Mouse (Mus musculus): ENCODE results near the gene Klk15. TPM values are rescaled to one million over a fixed set of nuclear protein-coding genes. Genes with fewer than 3 reads are reported as not detected.

The Klk15 gene
- not detected in 2 replicates for polyA plus RNA-seq (2014; fragmentation: Nextera tagmentation; extraction: Ambion mirVana)

GRCm38 (mm10) chr7:43933440-43933839 is at the start of gene Klk15:
Klk15 (plus strand) TSS chr7:43933740.
- H3K36me3 ChIP-seq (ENCODE audit: control insufficient read depth, insufficient read depth, low read length) = no peaks in the 10 kb centered on the region
- no peak within 1 kb of the TSS for H3K9ac ChIP-seq (ENCODE audit: low read length)
- H3K27me3 ChIP-seq (ENCODE audit: control insufficient read depth, insufficient read depth, low read length) = no peaks in the 10 kb centered on the region
- DNase-seq (ENCODE audit: low spot score) (no peak), ATAC-seq (ENCODE audit: insufficient read depth, low FRiP score, low TSS enrichment) (no peak)
- H3K27ac ChIP-seq (ENCODE audit: low read depth, low read length) = no peak within 1 kb of the TSS
- H3K4me1 ChIP-seq (ENCODE audit: control insufficient read depth, insufficient read depth, low read length) = no peaks in the 10 kb centered on the region
- no peak within 1 kb of the TSS for H3K4me2 ChIP-seq (ENCODE audit: low read depth)
- H3K9me3 ChIP-seq (ENCODE audit: control insufficient read depth, low read length) = no peaks in the 10 kb centered on the region; the same call in 1 of the 2 replicates
- no peak within 1 kb of the TSS for H3K4me3 ChIP-seq (ENCODE audit: low read depth, low read length)
- WGBS = 90% methylated on average over 3 of the region's 3 CpGs

DNA sequence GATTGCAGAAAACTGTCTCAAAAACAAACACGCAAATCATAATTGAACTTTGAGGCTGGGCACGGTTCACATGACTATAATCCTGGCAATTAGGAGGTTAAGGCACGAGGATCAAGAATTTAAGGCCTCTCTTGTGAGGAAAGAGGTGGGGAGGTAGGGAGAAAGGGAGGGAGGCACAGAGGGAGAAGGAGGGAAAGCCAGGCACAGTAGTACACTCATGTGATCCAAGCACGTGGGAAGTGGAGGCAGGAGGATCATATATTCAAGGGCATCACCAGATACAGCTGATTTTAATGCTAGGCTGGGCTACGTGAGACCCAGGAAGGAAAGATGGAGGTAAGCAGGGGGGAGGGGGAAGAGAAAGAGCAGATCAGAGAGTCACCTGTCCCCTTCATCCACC is 42.2 kb upstream of the Klk15 start:
- Histone ChIP-seq H3K4me2 (ENCODE audit: low read depth) (no peak overlapping the region), H3K9me3 (ENCODE audit: control insufficient read depth, low read length) (no peaks in the 10 kb centered on the region), H3K9ac (ENCODE audit: low read length) (no peak overlapping the region), H3K4me3 (ENCODE audit: low read depth, low read length) (no peak overlapping the region), H3K4me1 (ENCODE audit: control insufficient read depth, insufficient read depth, low read length) (no peaks in the 10 kb centered on the region), H3K27me3 (ENCODE audit: control insufficient read depth, insufficient read depth, low read length) (no peaks in the 10 kb centered on the region), H3K27ac (ENCODE audit: low read depth, low read length) (no peak overlapping the region), H3K36me3 (ENCODE audit: control insufficient read depth, insufficient read depth, low read length) (no peaks in the 10 kb centered on the region)
- DNase-seq (ENCODE audit: low spot score) = no peak
- ATAC-seq (ENCODE audit: insufficient read depth, low FRiP score, low TSS enrichment) = no peak
- WGBS = 70% methylated on average over 5 of the region's 5 CpGs

GRCm38 (mm10) chr7:43891788-43892187 is 41.8 kb upstream of the Klk15 start:
- DNase-seq (ENCODE audit: low spot score) (no peak), ATAC-seq (ENCODE audit: insufficient read depth, low FRiP score, low TSS enrichment) (no peak)
- Histone ChIP-seq H3K4me2 (ENCODE audit: low read depth) (no peak overlapping the region), H3K27ac (ENCODE audit: low read depth, low read length) (no peak overlapping the region), H3K9me3 (ENCODE audit: control insufficient read depth, low read length) (no peaks in the 10 kb centered on the region), H3K4me1 (ENCODE audit: control insufficient read depth, insufficient read depth, low read length) (no peaks in the 10 kb centered on the region), H3K9ac (ENCODE audit: low read length) (no peak overlapping the region), H3K36me3 (ENCODE audit: control insufficient read depth, insufficient read depth, low read length) (no peaks in the 10 kb centered on the region), H3K27me3 (ENCODE audit: control insufficient read depth, insufficient read depth, low read length) (no peaks in the 10 kb centered on the region), H3K4me3 (ENCODE audit: low read depth, low read length) (no peak overlapping the region)
- 76% methylated on average over 3 of the region's 3 CpGs for WGBS

DNA sequence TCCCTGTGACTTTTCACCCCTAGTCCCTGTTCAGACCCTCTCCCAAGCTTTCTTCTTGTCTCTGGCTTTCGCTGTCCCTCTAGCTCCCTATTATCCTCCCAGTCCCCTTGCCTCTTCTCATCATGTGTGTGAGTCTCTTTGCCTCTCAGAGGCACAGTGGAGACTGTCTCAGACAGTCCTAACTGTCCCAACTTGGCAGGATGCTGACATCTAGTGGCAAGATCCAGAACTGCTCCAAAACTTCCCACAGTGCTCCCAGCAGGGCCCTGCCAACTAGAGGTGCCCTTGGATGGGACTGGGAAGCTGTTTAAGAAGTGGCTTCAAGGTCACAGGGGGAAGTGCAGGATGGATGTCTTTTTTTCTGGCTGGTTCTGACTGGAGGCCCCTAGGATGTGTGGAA is 38.7 kb upstream of the Klk15 start:
- peak; percentile 83 for ATAC-seq (ENCODE audit: insufficient read depth, low FRiP score, low TSS enrichment)
- WGBS = 12% methylated on average over 1 of the region's 1 CpGs

DNA sequence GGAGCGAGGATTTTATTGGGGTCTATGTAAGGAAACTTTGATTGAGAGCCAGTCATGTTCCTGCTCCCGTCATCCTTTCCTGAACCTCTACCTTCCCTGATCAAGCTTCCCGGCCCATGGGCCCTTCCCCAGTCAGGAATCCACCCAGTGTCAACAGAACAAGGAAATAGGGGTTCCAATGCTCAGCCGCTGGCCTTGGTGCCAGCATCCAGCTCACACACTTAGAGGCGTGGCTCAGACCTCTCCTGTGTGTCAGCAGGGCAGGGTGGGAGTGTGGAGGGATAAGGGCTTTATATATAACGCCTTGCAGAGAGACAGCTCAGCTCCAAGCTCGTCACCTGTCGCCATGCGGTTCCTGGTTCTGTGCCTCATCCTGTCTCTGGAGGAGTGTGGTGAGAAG is 18.7 kb upstream of the Klk15 start:
- WGBS = 71% methylated on average over 7 of the region's 9 CpGs
- no peak overlapping the region for H3K4me3 ChIP-seq (ENCODE audit: low read depth, low read length)
- no peaks in the 10 kb centered on the region for H3K27me3 ChIP-seq (ENCODE audit: control insufficient read depth, insufficient read depth, low read length)
- DNase-seq (ENCODE audit: low spot score) = no peak
- H3K36me3 ChIP-seq (ENCODE audit: control insufficient read depth, insufficient read depth, low read length) = no peaks in the 10 kb centered on the region
- H3K9ac ChIP-seq (ENCODE audit: low read length) = no peak overlapping the region
- H3K4me1 ChIP-seq (ENCODE audit: control insufficient read depth, insufficient read depth, low read length) = no peaks in the 10 kb centered on the region
- no peaks in the 10 kb centered on the region for H3K9me3 ChIP-seq (ENCODE audit: control insufficient read depth, low read length)
- ATAC-seq (ENCODE audit: insufficient read depth, low FRiP score, low TSS enrichment) = no peak
- H3K27ac ChIP-seq (ENCODE audit: low read depth, low read length) = no peak overlapping the region
- H3K4me2 ChIP-seq (ENCODE audit: low read depth) = no peak overlapping the region

More for the DNA sequence above, 38.7 kb upstream of the Klk15 start:
- no peaks in the 10 kb centered on the region for H3K9me3 ChIP-seq (ENCODE audit: control insufficient read depth, low read length)
- H3K27me3 ChIP-seq (ENCODE audit: control insufficient read depth, insufficient read depth, low read length) = no peaks in the 10 kb centered on the region
- no peak overlapping the region for H3K4me3 ChIP-seq (ENCODE audit: low read depth, low read length)
- H3K4me2 ChIP-seq (ENCODE audit: low read depth) = no peak overlapping the region
- H3K4me1 ChIP-seq (ENCODE audit: control insufficient read depth, insufficient read depth, low read length) = no peaks in the 10 kb centered on the region
- DNase-seq (ENCODE audit: low spot score) = peak; percentile 88
- H3K27ac ChIP-seq (ENCODE audit: low read depth, low read length) = no peak overlapping the region
- H3K36me3 ChIP-seq (ENCODE audit: control insufficient read depth, insufficient read depth, low read length) = no peaks in the 10 kb centered on the region
- no peak overlapping the region for H3K9ac ChIP-seq (ENCODE audit: low read length)

DNA sequence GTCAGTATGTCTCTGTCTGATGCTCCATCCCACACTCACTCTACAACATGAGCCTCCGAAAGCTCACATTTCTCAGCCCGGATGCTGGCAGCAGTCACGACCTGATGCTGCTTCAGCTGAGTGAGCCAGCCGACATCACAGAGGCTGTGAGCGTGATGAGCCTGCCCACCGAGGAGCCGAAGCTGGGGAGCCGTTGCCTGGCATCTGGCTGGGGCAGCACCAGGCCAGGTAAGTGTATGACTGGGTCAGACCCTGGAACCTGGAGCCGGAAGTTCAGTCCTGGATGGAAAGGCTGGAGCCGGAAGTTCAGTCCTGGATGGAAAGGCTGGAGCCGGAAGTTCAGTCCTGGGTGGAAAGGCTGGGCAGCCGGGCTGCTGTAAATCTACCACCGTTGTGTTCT is 15.1 kb upstream of the Klk15 start:
- WGBS = 86% methylated on average over 13 of the region's 13 CpGs
- H3K36me3 ChIP-seq (ENCODE audit: control insufficient read depth, insufficient read depth, low read length) = no peaks in the 10 kb centered on the region
- H3K4me1 ChIP-seq (ENCODE audit: control insufficient read depth, insufficient read depth, low read length) = no peaks in the 10 kb centered on the region
- no peak for DNase-seq (ENCODE audit: low spot score)
- no peaks in the 10 kb centered on the region for H3K9me3 ChIP-seq (ENCODE audit: control insufficient read depth, low read length)
- ATAC-seq (ENCODE audit: insufficient read depth, low FRiP score, low TSS enrichment) = no peak
- H3K4me2 ChIP-seq (ENCODE audit: low read depth) = no peak overlapping the region
- no peak overlapping the region for H3K4me3 ChIP-seq (ENCODE audit: low read depth, low read length)
- H3K27ac ChIP-seq (ENCODE audit: low read depth, low read length) = no peak overlapping the region
- no peak overlapping the region for H3K9ac ChIP-seq (ENCODE audit: low read length)
- no peaks in the 10 kb centered on the region for H3K27me3 ChIP-seq (ENCODE audit: control insufficient read depth, insufficient read depth, low read length)

- Histone ChIP-seq H3K4me3 (ENCODE audit: low read depth, low read length) (no peak overlapping the region), H3K27me3 (ENCODE audit: control insufficient read depth, insufficient read depth, low read length) (no peaks in the 10 kb centered on the region), H3K9ac (ENCODE audit: low read length) (no peak overlapping the region), H3K27ac (ENCODE audit: low read depth, low read length) (no peak overlapping the region), H3K36me3 (ENCODE audit: control insufficient read depth, insufficient read depth, low read length) (no peaks in the 10 kb centered on the region), H3K4me2 (ENCODE audit: low read depth) (no peak overlapping the region), H3K4me1 (ENCODE audit: control insufficient read depth, insufficient read depth, low read length) (no peaks in the 10 kb centered on the region), H3K9me3 (ENCODE audit: control insufficient read depth, low read length) (no peaks in the 10 kb centered on the region)
- WGBS = 67% methylated on average over 8 of the region's 8 CpGs
- ATAC-seq (ENCODE audit: insufficient read depth, low FRiP score, low TSS enrichment) (no peak), DNase-seq (ENCODE audit: low spot score) (no peak)
Observed at GRCm38 (mm10) chr7:43918871-43919270, 14.7 kb upstream of the Klk15 start.

DNA sequence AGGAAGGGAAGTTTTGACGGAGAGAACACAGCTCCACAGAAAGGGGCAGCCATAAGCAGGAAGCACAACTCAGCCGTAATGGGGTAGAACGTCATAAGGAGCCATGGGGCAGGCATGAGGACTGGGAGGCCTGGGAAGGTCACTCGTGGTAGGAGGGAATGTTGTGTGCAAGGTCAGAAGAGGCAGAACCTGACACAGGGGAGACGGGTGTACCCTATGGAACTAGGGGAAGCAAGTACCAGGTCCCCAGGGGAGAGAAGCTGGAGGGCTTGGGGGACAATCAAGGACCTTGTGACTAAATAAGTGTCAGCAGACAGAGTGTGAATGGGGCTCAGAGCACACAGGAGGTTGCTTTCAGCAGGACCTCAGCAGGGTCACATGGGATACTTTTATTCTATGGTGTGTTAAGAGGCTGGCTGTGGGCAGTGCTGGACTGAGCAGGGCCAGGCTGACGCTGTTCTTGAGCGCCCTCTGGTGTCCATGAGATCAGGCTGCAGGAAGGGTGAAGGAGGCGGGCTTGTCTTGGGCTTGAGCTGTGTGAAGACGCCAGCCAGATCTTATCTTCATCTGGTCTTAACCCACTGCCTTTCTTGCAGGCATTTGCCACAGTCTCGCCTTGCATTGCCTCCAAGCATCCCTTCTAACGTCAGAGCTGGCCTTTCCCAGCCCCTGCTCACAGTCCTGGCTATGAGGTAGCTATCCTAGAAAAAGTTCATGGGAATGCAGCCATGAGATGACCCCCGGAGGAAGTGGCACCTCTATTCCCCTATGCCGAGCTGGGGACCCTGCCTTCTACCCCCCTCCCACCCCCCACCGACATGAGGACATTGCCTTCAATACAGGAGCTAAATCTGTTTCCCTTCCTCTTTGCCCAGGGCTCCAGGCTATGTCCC is 13.7 kb upstream of the Klk15 start:
- Histone ChIP-seq H3K27ac (ENCODE audit: low read depth, low read length) (no peak overlapping the region), H3K9ac (ENCODE audit: low read length) (no peak overlapping the region), H3K27me3 (ENCODE audit: control insufficient read depth, insufficient read depth, low read length) (no peaks in the 10 kb centered on the region), H3K4me2 (ENCODE audit: low read depth) (no peak overlapping the region), H3K9me3 (ENCODE audit: control insufficient read depth, low read length) (no peaks in the 10 kb centered on the region), H3K4me3 (ENCODE audit: low read depth, low read length) (no peak overlapping the region), H3K36me3 (ENCODE audit: control insufficient read depth, insufficient read depth, low read length) (no peaks in the 10 kb centered on the region), H3K4me1 (ENCODE audit: control insufficient read depth, insufficient read depth, low read length) (no peaks in the 10 kb centered on the region)
- WGBS = 37% methylated on average over 14 of the region's 14 CpGs
- ATAC-seq (ENCODE audit: insufficient read depth, low FRiP score, low TSS enrichment) (peak; percentile 89), DNase-seq (ENCODE audit: low spot score) (peak; percentile 79)

GRCm38 (mm10) chr7:43920582-43920981 is 13.0 kb upstream of the Klk15 start:
- no peak for DNase-seq (ENCODE audit: low spot score)

More at GRCm38 (mm10) chr7:43920582-43920981, 13.0 kb upstream of the Klk15 start:
- Histone ChIP-seq H3K4me1 (ENCODE audit: control insufficient read depth, insufficient read depth, low read length) (no peaks in the 10 kb centered on the region), H3K36me3 (ENCODE audit: control insufficient read depth, insufficient read depth, low read length) (no peaks in the 10 kb centered on the region), H3K27ac (ENCODE audit: low read depth, low read length) (no peak overlapping the region), H3K4me3 (ENCODE audit: low read depth, low read length) (no peak overlapping the region), H3K9ac (ENCODE audit: low read length) (no peak overlapping the region), H3K4me2 (ENCODE audit: low read depth) (no peak overlapping the region), H3K27me3 (ENCODE audit: control insufficient read depth, insufficient read depth, low read length) (no peaks in the 10 kb centered on the region), H3K9me3 (ENCODE audit: control insufficient read depth, low read length) (no peaks in the 10 kb centered on the region)
- ATAC-seq (ENCODE audit: insufficient read depth, low FRiP score, low TSS enrichment) = no peak
- WGBS = 94% methylated on average over 3 of the region's 3 CpGs
